Mouse (Mus musculus): ENCODE data around the gene Zfp592. TPM values are rescaled to one million over a fixed set of nuclear protein-coding genes. Genes with fewer than 3 reads are reported as not detected.

The Zfp592 gene
- polyA plus RNA-seq, 1 experiment from 2014 or later = 15.3 TPM

DNA sequence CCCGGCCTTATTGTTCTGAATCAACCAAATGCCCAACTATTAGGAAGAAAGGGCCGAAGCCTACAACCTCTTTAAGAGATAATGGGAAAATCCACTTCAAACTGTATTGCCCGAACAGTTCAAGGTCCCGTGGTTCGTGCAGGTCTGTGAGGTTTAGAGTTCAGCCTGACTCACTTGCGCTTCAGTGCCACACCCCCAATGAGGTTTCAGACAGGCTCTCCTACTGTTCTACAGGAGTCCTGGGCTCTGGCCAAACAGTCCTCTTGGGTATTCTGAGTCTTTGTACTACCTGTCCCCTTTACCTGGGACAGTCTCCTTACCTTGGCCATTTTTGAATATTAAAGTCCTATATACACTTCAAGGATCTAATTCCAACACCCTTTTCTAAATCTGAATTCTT is 3.2 kb upstream of the Zfp592 start:
- ATAC-seq (ENCODE audit: insufficient number of reproducible peaks, low FRiP score, low TSS enrichment, low read depth) = no peak

DNA sequence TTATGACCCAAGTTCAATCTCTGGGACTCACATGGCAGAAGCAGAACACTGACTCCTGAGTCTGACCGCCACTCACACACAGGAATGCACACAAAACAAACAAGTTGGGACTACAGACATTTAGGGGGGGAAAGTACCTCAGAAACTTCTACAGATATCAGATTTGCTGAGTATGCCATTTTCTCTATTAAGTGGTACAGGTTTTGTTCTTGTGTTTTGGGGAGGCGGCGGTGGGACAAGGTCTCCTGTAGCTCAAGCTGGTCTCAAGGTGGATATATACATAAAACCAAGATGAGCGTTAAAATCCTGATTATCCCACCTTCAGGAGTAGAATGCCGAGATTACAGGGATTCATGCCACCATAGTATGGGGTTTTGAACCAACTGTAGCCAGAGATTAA is 1.9 kb upstream of the Zfp592 start:
- no peaks in the 10 kb centered on the region for H3K9me3 ChIP-seq (ENCODE audit: control insufficient read depth, low read length)
- H3K4me1 ChIP-seq (ENCODE audit: control insufficient read depth, insufficient read depth, low read length) = peaks cover 14% of the 10 kb centered on the region
- H3K27me3 ChIP-seq (ENCODE audit: control insufficient read depth, insufficient read depth, low read length) = no peaks in the 10 kb centered on the region
- 95% methylated on average over 5 of the region's 5 CpGs for WGBS
- H3K4me3 ChIP-seq (ENCODE audit: low read depth, low read length) = no peak overlapping the region
- no peak overlapping the region for H3K4me2 ChIP-seq (ENCODE audit: low read depth, severe bottlenecking)
- DNase-seq (ENCODE audit: low spot score) (no peak), ATAC-seq (ENCODE audit: insufficient number of reproducible peaks, low FRiP score, low TSS enrichment, low read depth) (no peak)
- no peak overlapping the region for H3K9ac ChIP-seq (ENCODE audit: low read length)
- H3K36me3 ChIP-seq (ENCODE audit: control insufficient read depth, insufficient read depth, low read length) = no peaks in the 10 kb centered on the region
- H3K27ac ChIP-seq (replicated peaks; ENCODE audit: low read depth, low read length) = no peak overlapping the region

More for the DNA sequence above, 3.2 kb upstream of the Zfp592 start:
- peaks cover 13% of the 10 kb centered on the region for H3K4me1 ChIP-seq (ENCODE audit: control insufficient read depth, insufficient read depth, low read length)
- 92% methylated on average over 6 of the region's 6 CpGs for WGBS
- H3K27me3 ChIP-seq (ENCODE audit: control insufficient read depth, insufficient read depth, low read length) = no peaks in the 10 kb centered on the region
- no peaks in the 10 kb centered on the region for H3K9me3 ChIP-seq (ENCODE audit: control insufficient read depth, low read length)
- no peak overlapping the region for H3K4me3 ChIP-seq (ENCODE audit: low read depth, low read length)
- no peak overlapping the region for H3K4me2 ChIP-seq (ENCODE audit: low read depth, severe bottlenecking)
- no peak for DNase-seq (ENCODE audit: low spot score)
- no peak overlapping the region for H3K9ac ChIP-seq (ENCODE audit: low read length)
- no peak overlapping the region for H3K27ac ChIP-seq (replicated peaks; ENCODE audit: low read depth, low read length)
- no peaks in the 10 kb centered on the region for H3K36me3 ChIP-seq (ENCODE audit: control insufficient read depth, insufficient read depth, low read length)

DNA sequence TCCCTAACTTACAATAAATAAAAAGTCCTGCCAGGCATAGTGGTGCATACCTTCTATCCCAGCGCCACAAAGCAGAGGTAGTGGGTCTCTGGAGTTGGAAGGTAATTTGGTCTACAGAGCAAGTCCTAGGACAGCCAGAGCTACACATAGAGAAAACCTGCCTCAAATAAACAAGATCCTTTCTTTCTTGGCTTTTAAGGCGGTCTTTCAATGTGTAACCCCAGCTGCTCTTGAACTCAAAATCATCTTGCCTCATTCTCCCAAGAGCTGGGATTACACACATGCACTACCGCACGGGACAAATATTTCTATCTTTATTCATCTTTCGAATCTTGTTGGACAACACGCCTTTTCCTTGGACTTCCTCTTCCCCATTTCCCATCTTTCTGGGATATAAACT is 1.4 kb upstream of the Zfp592 start:
- Histone ChIP-seq H3K27me3 (ENCODE audit: control insufficient read depth, insufficient read depth, low read length) (no peaks in the 10 kb centered on the region), H3K36me3 (ENCODE audit: control insufficient read depth, insufficient read depth, low read length) (no peaks in the 10 kb centered on the region), H3K4me2 (ENCODE audit: low read depth, severe bottlenecking) (peak overlapping the region; percentile 57), H3K9me3 (ENCODE audit: control insufficient read depth, low read length) (no peaks in the 10 kb centered on the region), H3K4me1 (ENCODE audit: control insufficient read depth, insufficient read depth, low read length) (peaks cover 14% of the 10 kb centered on the region), H3K4me3 (ENCODE audit: low read depth, low read length) (peak overlapping the region; percentile 87), H3K9ac (ENCODE audit: low read length) (peak overlapping the region; percentile 97), H3K27ac (replicated peaks; ENCODE audit: low read depth, low read length) (no peak overlapping the region)
- DNase-seq (ENCODE audit: low spot score) (no peak), ATAC-seq (ENCODE audit: insufficient number of reproducible peaks, low FRiP score, low TSS enrichment, low read depth) (no peak)
- 81% methylated on average over 6 of the region's 6 CpGs for WGBS

DNA sequence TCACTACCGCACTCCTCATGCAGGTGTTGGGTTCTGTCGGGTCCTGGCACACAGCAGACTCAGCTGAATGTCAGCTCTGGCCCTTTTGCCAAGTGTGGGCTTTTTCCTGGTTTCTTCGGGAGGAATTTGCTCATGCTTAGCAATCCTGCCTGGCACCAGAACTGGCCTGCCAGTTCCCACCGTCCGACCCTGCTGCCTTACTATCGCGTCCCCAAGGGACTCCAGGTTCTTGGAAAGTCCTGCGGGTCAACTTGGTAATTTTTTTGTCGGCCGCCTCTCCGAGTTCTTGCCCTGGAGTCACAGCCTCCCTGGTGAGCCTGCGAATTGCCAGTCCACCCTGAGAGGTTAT is 876 bp upstream of the Zfp592 start:
- DNase-seq (ENCODE audit: low spot score) (no peak), ATAC-seq (ENCODE audit: insufficient number of reproducible peaks, low FRiP score, low TSS enrichment, low read depth) (no peak)
- no peaks in the 10 kb centered on the region for H3K27me3 ChIP-seq (ENCODE audit: control insufficient read depth, insufficient read depth, low read length)
- H3K27ac ChIP-seq (replicated peaks; ENCODE audit: low read depth, low read length) = peak overlapping the region; percentile 97
- no peaks in the 10 kb centered on the region for H3K36me3 ChIP-seq (ENCODE audit: control insufficient read depth, insufficient read depth, low read length)
- peaks cover 14% of the 10 kb centered on the region for H3K4me1 ChIP-seq (ENCODE audit: control insufficient read depth, insufficient read depth, low read length)
- 2% methylated on average over 12 of the region's 12 CpGs for WGBS
- peak overlapping the region; percentile 87 for H3K4me3 ChIP-seq (ENCODE audit: low read depth, low read length)
- peak overlapping the region; percentile 97 for H3K9ac ChIP-seq (ENCODE audit: low read length)
- peak overlapping the region; percentile 57 for H3K4me2 ChIP-seq (ENCODE audit: low read depth, severe bottlenecking)
- H3K9me3 ChIP-seq (ENCODE audit: control insufficient read depth, low read length) = no peaks in the 10 kb centered on the region

DNA sequence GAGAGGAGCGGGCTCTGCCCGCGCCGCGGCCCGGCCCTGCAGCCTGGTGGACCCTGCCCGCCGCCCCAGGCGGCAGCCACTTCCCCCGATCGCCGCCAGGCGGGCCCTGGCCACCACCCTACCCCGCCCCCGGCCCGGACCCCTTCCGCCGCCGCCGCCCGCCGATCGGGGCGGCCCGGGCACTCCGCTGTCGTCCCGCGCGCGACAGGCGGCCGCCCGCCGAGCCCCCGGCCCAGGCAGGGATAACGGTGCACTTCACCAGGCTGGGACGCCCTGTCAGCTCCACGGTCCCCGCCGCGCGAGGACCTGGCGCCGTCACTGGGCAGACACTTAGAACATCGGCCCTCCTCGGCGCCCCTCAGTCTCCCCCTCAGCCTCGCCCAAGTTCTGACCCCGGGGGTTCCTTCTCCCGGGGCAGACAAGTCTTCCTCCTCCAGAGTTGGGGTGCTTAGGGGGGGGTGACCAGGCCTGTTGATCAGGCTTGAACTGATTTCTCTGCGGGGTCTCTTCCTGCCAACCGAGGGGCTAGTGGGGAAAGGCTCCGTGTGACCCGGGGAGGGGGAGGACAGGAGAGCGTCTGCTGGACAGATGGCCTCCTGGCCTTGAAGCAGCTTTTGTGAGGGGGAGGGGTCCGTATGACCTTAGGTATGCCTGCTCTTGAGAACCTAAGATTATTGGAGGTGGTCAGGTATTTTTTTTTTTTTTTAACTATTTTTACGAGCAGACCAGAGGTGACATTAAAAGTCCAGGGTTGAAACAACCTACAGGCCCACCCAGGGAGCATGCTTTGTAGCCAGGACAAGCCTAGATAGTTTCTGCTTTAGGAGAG is 567 bp downstream of the Zfp592 start:
- H3K27ac ChIP-seq (replicated peaks; ENCODE audit: low read depth, low read length) = peak overlapping the region; percentile 97
- H3K27me3 ChIP-seq (ENCODE audit: control insufficient read depth, insufficient read depth, low read length) = no peaks in the 10 kb centered on the region
- peaks cover 14% of the 10 kb centered on the region for H3K4me1 ChIP-seq (ENCODE audit: control insufficient read depth, insufficient read depth, low read length)
- peak overlapping the region; percentile 87 for H3K4me3 ChIP-seq (ENCODE audit: low read depth, low read length)
- WGBS = under 1% methylated on average over 43 of the region's 58 CpGs
- H3K36me3 ChIP-seq (ENCODE audit: control insufficient read depth, insufficient read depth, low read length) = no peaks in the 10 kb centered on the region
- H3K9ac ChIP-seq (ENCODE audit: low read length) = peak overlapping the region; percentile 97
- H3K4me2 ChIP-seq (ENCODE audit: low read depth, severe bottlenecking) = peak overlapping the region; percentile 57
- ATAC-seq (ENCODE audit: insufficient number of reproducible peaks, low FRiP score, low TSS enrichment, low read depth) (peak; percentile 84), DNase-seq (ENCODE audit: low spot score) (peak; percentile 63)
- no peaks in the 10 kb centered on the region for H3K9me3 ChIP-seq (ENCODE audit: control insufficient read depth, low read length)

DNA sequence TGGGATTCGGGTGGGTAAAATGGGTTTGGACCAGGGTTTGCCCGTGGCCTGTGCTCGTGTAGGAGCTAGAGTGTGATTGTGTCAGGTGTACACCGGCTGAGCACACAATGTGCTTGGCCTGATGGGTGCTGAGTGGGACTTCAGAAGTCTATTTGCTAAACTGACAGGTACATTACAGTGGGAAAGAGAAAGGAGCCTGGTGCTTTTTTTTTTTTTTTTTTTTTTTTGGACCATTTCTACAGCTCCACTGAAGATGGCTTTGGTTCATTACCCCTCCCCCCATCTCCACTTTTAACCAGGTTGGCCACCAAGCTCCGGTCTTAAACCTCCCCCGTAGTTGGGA is 1.2 kb downstream of the Zfp592 start:
- Histone ChIP-seq H3K4me3 (ENCODE audit: low read depth, low read length) (peak overlapping the region; percentile 87), H3K9ac (ENCODE audit: low read length) (peak overlapping the region; percentile 97), H3K27ac (replicated peaks; ENCODE audit: low read depth, low read length) (no peak overlapping the region; the same call in 1 of the 2 replicates), H3K4me2 (ENCODE audit: low read depth, severe bottlenecking) (peak overlapping the region; percentile 57), H3K9me3 (ENCODE audit: control insufficient read depth, low read length) (no peaks in the 10 kb centered on the region), H3K4me1 (ENCODE audit: control insufficient read depth, insufficient read depth, low read length) (peaks cover 14% of the 10 kb centered on the region), H3K27me3 (ENCODE audit: control insufficient read depth, insufficient read depth, low read length) (no peaks in the 10 kb centered on the region), H3K36me3 (ENCODE audit: control insufficient read depth, insufficient read depth, low read length) (no peaks in the 10 kb centered on the region)
- no peak for DNase-seq (ENCODE audit: low spot score)
- no peak for ATAC-seq (ENCODE audit: insufficient number of reproducible peaks, low FRiP score, low TSS enrichment, low read depth)
- 28% methylated on average over 6 of the region's 6 CpGs for WGBS

DNA sequence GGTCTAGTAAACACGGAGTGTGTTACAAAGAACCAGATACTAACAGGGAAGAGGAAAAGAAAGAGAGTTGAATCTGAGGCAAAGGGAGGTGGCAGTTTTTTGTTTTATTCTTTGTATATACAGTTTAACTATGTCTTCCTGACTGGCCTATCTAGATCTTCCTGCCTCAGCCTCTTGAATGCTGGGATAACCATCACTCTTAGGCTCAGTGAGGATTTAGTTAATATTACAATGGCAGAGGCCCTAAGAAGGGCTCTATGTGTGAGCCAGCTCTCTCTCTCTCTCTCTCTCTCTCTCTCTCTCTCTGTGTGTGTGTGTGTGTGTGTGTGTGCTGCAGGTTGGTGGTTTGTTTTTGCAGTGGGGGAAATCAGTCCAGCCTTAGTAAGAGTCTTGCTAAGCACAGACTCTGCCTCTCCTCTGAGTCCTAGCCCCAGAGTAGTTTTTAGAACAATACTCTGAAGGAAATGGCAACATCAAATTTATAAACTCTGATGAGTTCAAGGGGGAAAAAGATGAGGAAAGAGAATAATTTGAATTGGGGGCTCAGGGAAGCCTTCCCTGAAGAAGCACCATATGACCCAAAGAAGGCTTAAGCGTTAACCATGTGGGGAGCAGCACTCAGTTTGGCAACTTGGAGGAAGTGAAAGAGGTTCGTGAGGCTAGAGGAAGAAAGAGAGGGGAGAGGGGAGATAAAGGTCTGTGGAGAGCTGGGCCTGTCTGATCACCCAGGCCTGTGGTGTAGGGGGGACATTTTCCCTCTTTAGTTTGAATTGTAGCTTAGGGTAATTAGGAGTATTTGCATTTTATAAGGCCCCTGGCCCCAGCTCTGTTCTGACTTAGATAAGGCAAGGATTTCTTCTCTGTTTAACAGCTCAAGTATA is 2.0 kb downstream of the Zfp592 start:
- Histone ChIP-seq H3K36me3 (ENCODE audit: control insufficient read depth, insufficient read depth, low read length) (no peaks in the 10 kb centered on the region), H3K4me1 (ENCODE audit: control insufficient read depth, insufficient read depth, low read length) (peaks cover 14% of the 10 kb centered on the region), H3K27ac (replicated peaks; ENCODE audit: low read depth, low read length) (no peak overlapping the region), H3K4me3 (ENCODE audit: low read depth, low read length) (no peak overlapping the region), H3K27me3 (ENCODE audit: control insufficient read depth, insufficient read depth, low read length) (no peaks in the 10 kb centered on the region), H3K9ac (ENCODE audit: low read length) (no peak overlapping the region), H3K4me2 (ENCODE audit: low read depth, severe bottlenecking) (peak overlapping the region; percentile 57; the same call in 1 of the 2 replicates), H3K9me3 (ENCODE audit: control insufficient read depth, low read length) (no peaks in the 10 kb centered on the region)
- WGBS = 53% methylated on average over 3 of the region's 3 CpGs
- ATAC-seq (ENCODE audit: insufficient number of reproducible peaks, low FRiP score, low TSS enrichment, low read depth) (no peak), DNase-seq (ENCODE audit: low spot score) (no peak)

DNA sequence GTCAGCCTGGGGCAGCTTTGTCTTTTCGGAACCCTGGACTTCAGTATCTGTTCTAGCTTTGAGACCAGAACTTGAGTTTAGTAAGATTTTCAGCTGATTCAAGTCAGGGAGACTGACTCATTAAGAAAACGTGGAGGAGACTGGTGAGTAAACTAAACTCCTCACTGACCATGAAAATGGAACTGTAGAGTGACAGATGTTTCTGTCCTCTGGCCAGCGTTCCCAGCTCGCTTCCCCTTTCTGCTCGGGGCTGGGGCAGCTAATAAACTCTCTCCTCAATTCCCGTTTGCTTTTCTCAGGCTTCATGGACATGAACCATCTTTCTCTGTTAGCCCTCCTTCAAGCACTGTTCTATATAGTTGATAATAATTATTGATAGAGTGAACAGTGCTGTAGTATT is 4.3 kb downstream of the Zfp592 start:
- DNase-seq (ENCODE audit: low spot score) (no peak), ATAC-seq (ENCODE audit: insufficient number of reproducible peaks, low FRiP score, low TSS enrichment, low read depth) (no peak)
- 67% methylated on average over 6 of the region's 6 CpGs for WGBS
- Histone ChIP-seq H3K4me1 (ENCODE audit: control insufficient read depth, insufficient read depth, low read length) (peaks cover 11% of the 10 kb centered on the region), H3K27me3 (ENCODE audit: control insufficient read depth, insufficient read depth, low read length) (no peaks in the 10 kb centered on the region), H3K9ac (ENCODE audit: low read length) (no peak overlapping the region), H3K36me3 (ENCODE audit: control insufficient read depth, insufficient read depth, low read length) (no peaks in the 10 kb centered on the region), H3K27ac (replicated peaks; ENCODE audit: low read depth, low read length) (no peak overlapping the region), H3K9me3 (ENCODE audit: control insufficient read depth, low read length) (no peaks in the 10 kb centered on the region), H3K4me2 (ENCODE audit: low read depth, severe bottlenecking) (no peak overlapping the region), H3K4me3 (ENCODE audit: low read depth, low read length) (no peak overlapping the region)
